Mouse (Mus musculus) embryonic fibroblast, embryonic 13.5 days (primary cell): ENCODE results near the gene Ccdc106.

ENCODE experiments used
- CTCF ChIP-seq: IDR thresholded peaks from 2 replicates; pipeline ENCODE4 v1.5.1; 2011; ENCODE audit warnings: mild to moderate bottlenecking, control low read depth, low read length, moderate library complexity, borderline replicate concordance; ENCODE audit not compliant: insufficient read depth
- POLR2A ChIP-seq: IDR thresholded peaks from 2 replicates; pipeline ENCODE4 v1.6.1; 2011; ENCODE audit warnings: low read depth, mild to moderate bottlenecking, control low read depth, low read length, moderate library complexity

GRCm38 (mm10) chr7:5081939-5082338, 61.6 kb downstream of the Ccdc106 start:
- TF ChIP-seq CTCF = no peak
- TF ChIP-seq POLR2A = no peak
